Mouse (Mus musculus) megakaryocyte, embryonic 14.5 days (primary cell): Measurements from ENCODE around the gene Tvp23b. TPM values are rescaled to one million over a fixed set of nuclear protein-coding genes. Genes with fewer than 3 reads are reported as not detected.

ENCODE experiments used
- H3K27me3 ChIP-seq: replicated peaks from 2 replicates; pipeline ENCODE3; 2012; ENCODE audit warnings: inconsistent platforms
- H3K36me3 ChIP-seq: replicated peaks from 2 replicates; pipeline ENCODE3; 2012; ENCODE audit warnings: low read length, inconsistent platforms, mixed read lengths
- H3K4me1 ChIP-seq: 2 replicates; pipeline ENCODE4 v1.6.1; 2012; ENCODE audit warnings: inconsistent platforms
- H3K4me3 ChIP-seq: replicated peaks from 2 replicates; pipeline ENCODE3; 2012; ENCODE audit warnings: moderate library complexity, mild to moderate bottlenecking, inconsistent platforms
- H3K9me3 ChIP-seq: 2 replicates; pipeline ENCODE4 v1.6.1; 2012; ENCODE audit warnings: inconsistent platforms
- FLI1 ChIP-seq: IDR thresholded peaks from 2 replicates; pipeline ENCODE4 v1.6.1; 2012; ENCODE audit warnings: low read length, inconsistent platforms, mixed read lengths
- GATA1 ChIP-seq: IDR thresholded peaks from 3 replicates; pipeline ENCODE4 v1.6.1; 2012; ENCODE audit warnings: mixed read lengths, low read length, inconsistent platforms, borderline replicate concordance
- polyA plus RNA-seq: library from polyadenylated mRNA; stranded (reverse); fragments of >175 nt; gene quantifications from 2 replicates; pipeline ENCODE4 v1.2.3, GENCODE M21; 2012; ENCODE audit warnings: low replicate concordance; ENCODE audit not compliant: insufficient read depth

Tvp23b gene
- polyA plus RNA-seq, 1 experiment, result 2.0 TPM

DNA sequence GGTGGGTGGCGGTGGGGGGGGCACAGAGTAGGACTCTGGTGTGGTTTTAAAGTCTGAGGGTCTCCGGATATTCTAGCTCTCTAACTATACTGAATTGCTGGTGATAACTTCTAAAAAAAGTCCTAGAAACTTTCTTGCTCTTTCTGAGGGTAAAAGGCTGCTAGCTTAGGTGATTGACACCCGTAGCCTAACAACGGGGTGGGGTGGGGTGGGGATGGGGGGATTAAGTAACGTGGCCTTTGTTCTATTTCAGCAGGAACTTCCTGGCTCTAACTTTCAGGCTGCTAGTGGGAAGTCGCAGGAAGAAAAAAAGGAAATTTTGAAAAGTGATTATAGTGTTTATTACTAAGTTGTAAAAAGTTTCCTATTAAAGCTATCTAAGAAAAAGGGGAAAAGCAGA is 76.5 kb downstream of the Tvp23b start:
- Histone ChIP-seq H3K27me3 (peaks cover 4% of the 10 kb centered on the region), H3K4me3 (no peak overlapping the region)
- TF ChIP-seq GATA1, result no peak
- TF ChIP-seq FLI1, result no peak

DNA sequence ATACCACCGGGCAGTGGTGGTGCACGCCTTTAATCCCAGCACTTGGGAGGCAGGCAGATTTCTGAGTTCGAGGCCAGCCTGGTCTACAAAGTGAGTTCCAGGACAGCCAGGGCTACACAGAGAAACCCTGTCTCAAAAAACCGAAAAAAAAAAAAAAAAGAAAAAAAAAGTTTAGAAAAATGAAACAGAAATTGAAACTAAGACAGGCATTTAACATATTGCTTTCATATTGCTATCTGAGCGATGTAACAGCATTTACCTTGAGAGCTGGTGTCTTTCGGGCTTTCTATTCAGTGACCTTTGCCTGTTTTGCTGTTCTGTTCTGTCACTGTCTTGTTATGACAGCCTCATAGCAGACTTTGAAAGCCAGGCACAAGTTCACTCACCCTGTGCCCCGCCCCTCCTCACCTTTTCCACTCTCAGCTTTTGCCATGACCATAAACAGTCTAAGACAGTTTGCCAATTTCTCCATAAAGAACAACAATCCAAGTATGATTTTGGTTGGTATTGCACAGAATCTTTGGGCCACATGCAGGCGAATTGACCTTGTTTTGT is 78.4 kb downstream of the Tvp23b start:
- Histone ChIP-seq H3K36me3 (no peaks in the 10 kb centered on the region), H3K4me1 (no peaks in the 10 kb centered on the region), H3K9me3 (no peaks in the 10 kb centered on the region), H3K4me3 (no peak overlapping the region), H3K27me3 (peaks cover 4% of the 10 kb centered on the region)
- TF ChIP-seq GATA1, result no peak
- no peak for TF ChIP-seq FLI1

More for the DNA sequence above, 76.5 kb downstream of the Tvp23b start:
- H3K4me1 ChIP-seq, result no peaks in the 10 kb centered on the region
- H3K9me3 ChIP-seq, result no peaks in the 10 kb centered on the region
- H3K36me3 ChIP-seq, result no peaks in the 10 kb centered on the region

DNA sequence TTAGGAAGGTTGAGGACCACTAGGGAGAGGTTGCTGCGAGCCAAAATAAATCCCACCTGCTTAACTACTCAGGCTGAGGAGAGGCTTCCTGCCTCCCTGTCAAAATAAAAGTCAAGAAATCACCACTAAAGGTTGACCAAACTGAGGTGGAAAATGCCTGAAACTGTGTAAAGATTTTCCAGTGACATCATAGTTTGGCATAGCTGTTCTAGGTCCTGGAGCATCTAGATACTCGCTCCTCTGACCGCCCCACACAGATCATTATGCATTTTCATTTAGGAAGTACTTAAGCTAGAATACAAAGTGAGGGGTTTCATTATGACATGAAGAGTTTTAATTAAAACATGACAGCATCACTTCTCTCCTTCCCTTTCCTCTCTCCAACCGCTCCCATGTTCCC is 84.0 kb downstream of the Tvp23b start:
- H3K9me3 ChIP-seq, result no peaks in the 10 kb centered on the region
- H3K36me3 ChIP-seq, result no peaks in the 10 kb centered on the region
- H3K4me3 ChIP-seq, result no peak overlapping the region
- H3K4me1 ChIP-seq, result no peaks in the 10 kb centered on the region
- peaks cover 22% of the 10 kb centered on the region for H3K27me3 ChIP-seq
- TF ChIP-seq GATA1 (no peak), FLI1 (no peak)

DNA sequence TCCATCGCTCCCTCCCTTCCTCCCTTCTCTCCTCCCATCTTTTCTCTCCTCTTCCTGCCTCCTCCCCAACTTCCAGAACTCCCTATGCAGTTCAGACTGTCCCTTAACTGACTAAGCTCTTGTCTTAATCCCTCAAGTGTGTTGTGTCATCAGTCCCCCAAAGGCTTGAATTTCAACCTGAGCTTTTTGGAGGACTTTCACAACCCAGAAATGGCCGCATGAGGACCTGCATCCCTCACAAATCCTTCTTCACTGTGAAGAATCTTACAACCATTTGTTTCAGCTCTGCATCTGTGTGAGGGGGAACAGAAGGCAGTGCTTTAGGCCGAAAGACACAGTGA is 87.1 kb downstream of the Tvp23b start:
- Histone ChIP-seq H3K9me3 (no peaks in the 10 kb centered on the region), H3K27me3 (peaks cover 20% of the 10 kb centered on the region), H3K36me3 (no peaks in the 10 kb centered on the region), H3K4me1 (no peaks in the 10 kb centered on the region), H3K4me3 (no peak overlapping the region)
- TF ChIP-seq GATA1 (no peak), FLI1 (no peak)

Other genes with a start within 250 kb of the Tvp23b start
- gene Lrrc75a, start 230.9 kb upstream of the Tvp23b start, polyA plus RNA-seq, result 4.6 and 8.6 TPM in 2 replicates
- 19.9 and 26.5 TPM in 2 replicates for gene Mmgt2, start 230.8 kb upstream of the Tvp23b start, polyA plus RNA-seq
- 0.16 TPM in 1 of 2 replicates, not detected in the other for gene Zfp287, start 147.6 kb upstream of the Tvp23b start, polyA plus RNA-seq
- not detected in 2 replicates for gene Gm10428, start 126.4 kb upstream of the Tvp23b start, polyA plus RNA-seq
- gene Zfp286, start 90.0 kb upstream of the Tvp23b start, polyA plus RNA-seq, result 0.89 TPM in 1 of 2 replicates, not detected in the other
- gene Trim16, start 59.2 kb upstream of the Tvp23b start, polyA plus RNA-seq, result 0.47 and 3.6 TPM in 2 replicates
- gene Fbxw10, start 32.4 kb upstream of the Tvp23b start, polyA plus RNA-seq, result 0.36 TPM in 1 of 2 replicates, not detected in the other
- not detected in 2 replicates for gene Cdrt4, start 71.7 kb downstream of the Tvp23b start, polyA plus RNA-seq
- not detected in 2 replicates for gene Tekt3, start 182.2 kb downstream of the Tvp23b start, polyA plus RNA-seq
- gene Pmp22, start 249.5 kb downstream of the Tvp23b start, polyA plus RNA-seq, result 9.8 and 32.4 TPM in 2 replicates